Mouse (Mus musculus) heart, embryonic 14.5 days (tissue): ENCODE results near the gene Sec14l3. TPM values are rescaled to one million over a fixed set of nuclear protein-coding genes. Genes with fewer than 3 reads are reported as not detected.

Source experiments
- ATAC-seq: fragments of 200-750 bp; cut with Nextera tagmentation; 2 replicates; pipeline ENCODE4 v1.8.0; 2017; ENCODE audit warnings: low read depth, moderate TSS enrichment; ENCODE audit not compliant: insufficient number of reproducible peaks, insufficient read depth, low FRiP score
- H3K27ac ChIP-seq, 2 experiments: fragments of 200-500 bp in 1 of 2; fragments of 300-500 bp in 1 of 2; sonication (generic) in 1 of 2; replicated peaks in 1 of 2; 2 replicates each; pipeline ENCODE4 v1.5.1; 2012 to 2014; ENCODE audit warnings: low read depth in 2 of 2, low read length in 2 of 2, control low read depth in 1 of 2, mild to moderate bottlenecking in 1 of 2, mixed read lengths in 1 of 2; ENCODE audit not compliant: control insufficient read depth in 1 of 2, insufficient read depth in 1 of 2
- H3K27me3 ChIP-seq: fragments of 300-500 bp; sonication (generic); 2 replicates; pipeline ENCODE4 v1.6.1; 2014; ENCODE audit warnings: mild to moderate bottlenecking, low read length, control low read depth; ENCODE audit not compliant: control insufficient read depth, insufficient read depth
- H3K36me3 ChIP-seq: fragments of 300-500 bp; sonication (generic); 2 replicates; pipeline ENCODE4 v1.6.1; 2014; ENCODE audit warnings: mild to moderate bottlenecking, control low read depth, low read length, mixed read lengths; ENCODE audit not compliant: control insufficient read depth, insufficient read depth
- H3K4me1 ChIP-seq, 2 experiments: fragments of 200-500 bp in 1 of 2; fragments of 300-500 bp in 1 of 2; sonication (generic) in 1 of 2; 2 replicates each; pipeline ENCODE4 v1.6.1; 2012 to 2014; ENCODE audit warnings: low read length in 2 of 2, control low read depth in 1 of 2, mixed read lengths in 1 of 2; ENCODE audit not compliant: control insufficient read depth in 2 of 2, insufficient read depth in 2 of 2
- H3K4me2 ChIP-seq: fragments of 300-500 bp; sonication (generic); 2 replicates; pipeline ENCODE4 v1.6.1; 2014; ENCODE audit warnings: mild to moderate bottlenecking, low read length
- H3K4me3 ChIP-seq, 2 experiments: fragments of 200-500 bp in 1 of 2; fragments of 300-500 bp in 1 of 2; sonication (generic) in 1 of 2; 2 replicates each; pipeline ENCODE4 v1.5.1; 2012 to 2014; ENCODE audit warnings: low read length in 2 of 2, mild to moderate bottlenecking in 2 of 2, control low read depth in 1 of 2, low read depth in 1 of 2, moderate library complexity in 1 of 2; ENCODE audit not compliant: control insufficient read depth in 1 of 2, insufficient read depth in 1 of 2
- H3K9ac ChIP-seq: fragments of 300-500 bp; sonication (generic); 2 replicates; pipeline ENCODE4 v1.6.1; 2014; ENCODE audit warnings: mild to moderate bottlenecking, low read length
- H3K9me3 ChIP-seq: fragments of 300-500 bp; sonication (generic); 2 replicates; pipeline ENCODE4 v1.6.1; 2016; ENCODE audit warnings: low read length, control low read depth; ENCODE audit not compliant: control insufficient read depth
- WGBS: fragments of 180-500 bp; shearing (Covaris S2); extraction: QIAGEN DNeasy Blood & Tissue Kit; methylation state at CpG from one replicate; pipeline ENCODE4 v1.1.7; 2014; 5-methylcytosine and 5-hydroxymethylcytosine counted together
- polyA plus RNA-seq: library from polyadenylated mRNA; unstranded; fragments of >200 nt; fragmentation: Nextera tagmentation; extraction: Ambion mirVana; gene quantifications from 2 replicates; pipeline ENCODE4 v1.2.1, GENCODE M21; 2014

Sec14l3 gene
- polyA plus RNA-seq, 1 experiment from 2014 or later: not detected

GRCm38 (mm10) chr11:4097091-4097621 lies 32.5 kb downstream of the Sec14l3 start:
- peak overlapping the region; percentile 36 to 54 for H3K4me3 ChIP-seq
- H3K36me3 ChIP-seq: peaks cover 15% of the 10 kb centered on the region
- H3K9ac ChIP-seq: peak overlapping the region; percentile 86
- ATAC-seq: peak; percentile 19; the same call in 1 of the 2 replicates
- peak overlapping the region; percentile 89 to 92 for H3K27ac ChIP-seq
- 41% methylated on average over 10 of the region's 10 CpGs for WGBS
- H3K9me3 ChIP-seq: no peaks in the 10 kb centered on the region
- peak overlapping the region; percentile 87 for H3K4me2 ChIP-seq
- no peaks in the 10 kb centered on the region for H3K27me3 ChIP-seq
- peaks cover 16 to 26% of the 10 kb centered on the region in 2 experiments for H3K4me1 ChIP-seq

GRCm38 (mm10) chr11:4098120-4098519 lies 33.5 kb downstream of the Sec14l3 start:
- Histone ChIP-seq H3K27ac (no peak overlapping the region), H3K27me3 (no peaks in the 10 kb centered on the region), H3K4me2 (no peak overlapping the region), H3K9me3 (no peaks in the 10 kb centered on the region), H3K4me3 (no peak overlapping the region), H3K4me1 (peaks cover 16 to 26% of the 10 kb centered on the region in 2 experiments), H3K36me3 (peaks cover 8% of the 10 kb centered on the region; the same call in 1 of the 2 replicates), H3K9ac (no peak overlapping the region)
- ATAC-seq: no peak
- 68% methylated on average over 8 of the region's 8 CpGs for WGBS

DNA sequence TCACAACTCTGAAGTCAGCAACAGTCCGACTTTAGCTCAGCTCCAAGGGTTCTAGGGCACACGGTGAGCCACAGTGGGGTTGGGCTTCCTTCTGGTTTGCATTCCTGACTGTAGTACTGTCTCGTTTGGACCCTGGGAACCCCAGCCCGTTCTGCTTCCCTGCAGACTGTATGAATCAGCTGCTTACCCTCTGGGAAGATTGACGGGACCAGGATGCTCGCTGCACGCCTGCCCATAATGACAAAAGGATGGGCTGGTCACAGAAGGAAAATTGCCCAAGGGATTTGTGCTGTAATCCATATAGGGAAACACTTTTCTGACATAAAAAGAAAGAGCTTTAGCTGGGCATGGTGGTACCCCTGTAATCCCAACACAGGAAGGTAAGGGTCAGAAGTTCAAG lies 34.2 kb downstream of the Sec14l3 start:
- Histone ChIP-seq H3K4me1 (peaks cover 13 to 23% of the 10 kb centered on the region in 2 experiments), H3K36me3 (0 out of 2 replicates have a peak, but pooled peaks cover under 1% of the 10 kb centered on the region), H3K4me3 (no peak overlapping the region), H3K9ac (no peak overlapping the region), H3K27me3 (no peaks in the 10 kb centered on the region), H3K27ac (no peak overlapping the region), H3K9me3 (no peaks in the 10 kb centered on the region), H3K4me2 (no peak overlapping the region)
- no peak for ATAC-seq
- WGBS: 62% methylated on average over 7 of the region's 7 CpGs

DNA sequence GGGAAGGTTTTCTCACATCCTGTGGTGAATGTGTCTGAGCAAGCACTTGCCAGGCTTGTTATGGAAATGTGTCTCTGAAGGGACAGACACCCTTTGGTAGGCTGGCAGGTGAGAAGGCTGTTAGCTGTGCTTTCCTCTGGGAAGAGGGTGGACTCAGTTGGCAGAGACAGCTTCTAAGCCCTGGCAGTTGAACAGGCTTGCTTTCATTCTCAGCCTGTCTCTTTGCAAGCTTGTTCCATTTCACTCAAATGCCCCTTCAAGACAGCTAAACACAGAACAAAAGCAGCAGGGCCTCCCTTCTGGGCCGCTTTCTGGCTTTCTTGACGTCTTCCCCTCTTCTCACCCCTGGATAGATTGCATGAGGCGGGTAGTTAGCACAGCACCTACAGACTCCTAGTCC lies 34.8 kb downstream of the Sec14l3 start:
- Histone ChIP-seq H3K4me2 (no peak overlapping the region), H3K27ac (no peak overlapping the region), H3K27me3 (no peaks in the 10 kb centered on the region), H3K9ac (no peak overlapping the region), H3K9me3 (no peaks in the 10 kb centered on the region), H3K4me3 (no peak overlapping the region), H3K4me1 (peaks cover 12 to 16% of the 10 kb centered on the region in 2 experiments), H3K36me3 (no peaks in the 10 kb centered on the region)
- 58% methylated on average over 3 of the region's 3 CpGs for WGBS
- no peak for ATAC-seq

GRCm38 (mm10) chr11:4101851-4102250 lies 37.2 kb downstream of the Sec14l3 start:
- no peak for ATAC-seq
- H3K27ac ChIP-seq: no peak overlapping the region
- peaks cover 4 to 5% of the 10 kb centered on the region in 2 experiments; a peak in 2 of 4 replicates for H3K4me1 ChIP-seq
- H3K9ac ChIP-seq: no peak overlapping the region
- H3K9me3 ChIP-seq: no peaks in the 10 kb centered on the region
- no peaks in the 10 kb centered on the region for H3K36me3 ChIP-seq
- H3K4me3 ChIP-seq: no peak overlapping the region
- H3K4me2 ChIP-seq: no peak overlapping the region
- H3K27me3 ChIP-seq: no peaks in the 10 kb centered on the region
- WGBS: 74% methylated on average over 5 of the region's 5 CpGs

DNA sequence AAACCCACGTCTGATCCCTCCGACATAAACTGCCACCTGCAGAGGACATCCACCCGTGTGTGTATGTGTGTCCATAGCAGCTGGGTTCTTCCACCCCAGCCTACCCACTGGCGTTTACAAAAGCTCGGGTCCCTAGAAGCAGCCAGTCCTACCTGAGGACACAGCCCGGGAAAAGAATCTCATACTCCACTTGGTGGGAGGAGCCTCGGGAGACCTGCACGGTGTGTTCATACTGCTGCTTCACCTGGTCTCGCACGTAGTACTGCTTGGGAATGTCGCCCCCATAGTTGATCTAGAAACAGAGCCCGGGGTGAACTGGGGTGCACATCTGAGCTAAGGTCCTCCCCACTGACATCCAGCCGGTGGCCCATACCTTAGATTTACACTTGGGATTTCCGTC lies 38.9 kb downstream of the Sec14l3 start:
- ATAC-seq: no peak

DNA sequence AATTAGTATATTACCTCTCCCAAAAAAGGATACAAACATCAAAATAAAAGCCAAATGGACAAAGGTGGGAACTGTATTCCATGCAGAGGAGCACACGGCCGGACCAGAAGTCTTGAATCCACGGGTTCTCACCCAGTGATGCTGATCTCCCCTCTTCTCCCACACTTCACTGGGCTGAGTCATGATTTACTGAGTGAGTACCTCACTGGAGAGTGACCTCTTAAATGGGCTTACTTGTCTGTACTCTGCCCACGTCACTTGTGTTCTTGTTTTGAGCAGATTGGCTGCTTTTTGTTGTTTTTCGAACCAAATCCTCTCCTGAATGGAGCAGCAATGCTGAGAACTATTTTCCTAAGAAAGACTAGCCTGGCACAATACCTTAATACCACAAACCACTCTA lies 40.3 kb downstream of the Sec14l3 start:
- H3K4me2 ChIP-seq: no peak overlapping the region
- H3K36me3 ChIP-seq: no peaks in the 10 kb centered on the region
- H3K9ac ChIP-seq: no peak overlapping the region
- no peaks in the 10 kb centered on the region for H3K27me3 ChIP-seq
- WGBS: 89% methylated on average over 5 of the region's 5 CpGs
- H3K4me3 ChIP-seq: no peak overlapping the region
- no peaks in the 10 kb centered on the region for H3K9me3 ChIP-seq
- no peak overlapping the region for H3K27ac ChIP-seq
- no peaks in the 10 kb centered on the region for H3K4me1 ChIP-seq
- ATAC-seq: no peak

More for the DNA sequence above, 38.9 kb downstream of the Sec14l3 start:
- no peaks in the 10 kb centered on the region for H3K9me3 ChIP-seq
- H3K27ac ChIP-seq: no peak overlapping the region
- H3K4me3 ChIP-seq: no peak overlapping the region
- 79% methylated on average over 14 of the region's 14 CpGs for WGBS
- no peak overlapping the region for H3K9ac ChIP-seq
- H3K36me3 ChIP-seq: no peaks in the 10 kb centered on the region
- no peaks in the 10 kb centered on the region for H3K27me3 ChIP-seq
- H3K4me2 ChIP-seq: no peak overlapping the region
- H3K4me1 ChIP-seq: no peaks in the 10 kb centered on the region

GRCm38 (mm10) chr11:4105444-4105843 lies 40.8 kb downstream of the Sec14l3 start:
- H3K27ac ChIP-seq: no peak overlapping the region
- H3K4me1 ChIP-seq: no peaks in the 10 kb centered on the region
- no peak overlapping the region for H3K4me3 ChIP-seq
- whole genome bisulfite sequencing: 70% methylated on average over 6 of the region's 6 CpGs
- no peaks in the 10 kb centered on the region for H3K9me3 ChIP-seq
- H3K27me3 ChIP-seq: no peaks in the 10 kb centered on the region
- H3K4me2 ChIP-seq: no peak overlapping the region
- no peak overlapping the region for H3K9ac ChIP-seq
- ATAC-seq: no peak
- no peaks in the 10 kb centered on the region for H3K36me3 ChIP-seq
